Mouse (Mus musculus): ENCODE results near the gene Fam168a.

DNA sequence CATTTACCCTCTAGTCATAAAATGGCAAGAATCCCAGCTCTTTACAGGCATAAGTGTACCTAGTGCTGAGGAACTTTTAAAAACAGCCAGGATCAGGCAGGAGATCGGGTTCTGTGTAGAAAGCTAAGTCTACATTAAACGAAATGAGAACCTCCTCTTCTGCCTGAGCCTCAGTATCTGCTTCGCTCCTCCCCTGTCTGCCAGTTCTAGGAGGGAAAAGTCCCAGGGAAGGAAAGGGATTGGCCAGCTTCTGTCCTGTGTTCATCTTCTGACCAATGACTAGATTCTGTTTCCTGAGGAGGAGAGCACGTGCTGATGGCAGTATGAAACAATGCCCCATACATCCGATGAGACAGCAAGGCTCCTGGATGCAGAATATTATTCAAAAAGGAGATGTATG is 25.3 kb upstream of the Fam168a start:
- TF ChIP-seq CTCF (IDR thresholded peaks at IDR 0.05; ENCODE audit: low read depth) = no peak
- no peak for TF ChIP-seq EP300 (optimal IDR thresholded peaks at IDR 0.05)
